Mouse (Mus musculus) kidney, adult 2 months (tissue): ENCODE results near the gene Etl4. TPM values are rescaled to one million over a fixed set of nuclear protein-coding genes. Genes with fewer than 3 reads are reported as not detected.

ENCODE experiments used
- DNase-seq: peaks from one replicate; pipeline ENCODE4 v3.0.0; 2021
- H3K27ac ChIP-seq: fragments of 200-500 bp; 2 replicates; pipeline ENCODE4 v1.5.1; 2012; ENCODE audit warnings: low read depth, low read length, control low read depth, inconsistent platforms; ENCODE audit not compliant: insufficient read depth
- H3K27me3 ChIP-seq: fragments of 200-500 bp; replicated peaks from 2 replicates; pipeline ENCODE4 v1.6.1; 2012; ENCODE audit warnings: mild to moderate bottlenecking, moderate library complexity, low read length, inconsistent platforms; ENCODE audit not compliant: control insufficient read depth, insufficient read depth
- H3K36me3 ChIP-seq: fragments of 200-500 bp; 2 replicates; pipeline ENCODE4 v1.6.1; 2012; ENCODE audit warnings: mild to moderate bottlenecking, moderate library complexity, low read length, inconsistent platforms; ENCODE audit not compliant: control insufficient read depth, insufficient read depth
- H3K4me1 ChIP-seq: fragments of 200-500 bp; 2 replicates; pipeline ENCODE4 v1.6.1; 2011; ENCODE audit warnings: low read length; ENCODE audit not compliant: control insufficient read depth, insufficient read depth
- H3K4me3 ChIP-seq: fragments of 200-500 bp; 2 replicates; pipeline ENCODE4 v1.5.1; 2011; ENCODE audit warnings: mild to moderate bottlenecking, low read depth, low read length, control low read depth; ENCODE audit not compliant: insufficient read depth
- CTCF ChIP-seq: fragments of 200-500 bp; conservative IDR thresholded peaks from 2 replicates; pipeline ENCODE4 v1.5.1; 2011; ENCODE audit warnings: low read depth, mild to moderate bottlenecking, control low read depth, low read length, moderate library complexity, mixed read lengths; ENCODE audit not compliant: insufficient read depth, insufficient read length
- POLR2A ChIP-seq: fragments of 200-500 bp; IDR thresholded peaks from one replicate; pipeline ENCODE4 v1.6.1; 2011; ENCODE audit warnings: low read depth, low read length, control low read depth
- WGBS: fragments of 180-500 bp; shearing (Covaris S2); methylation state at CpG from one replicate; pipeline ENCODE4 v1.1.7; 2018; 5-methylcytosine and 5-hydroxymethylcytosine counted together
- polyA plus RNA-seq: library from polyadenylated mRNA; depleted of rRNA; stranded (reverse); fragments of >200 nt; gene quantifications from 2 replicates; pipeline ENCODE4 v1.2.3, GENCODE M21; 2012

The Etl4 gene
- polyA plus RNA-seq, 1 experiment: 21.4 TPM

DNA sequence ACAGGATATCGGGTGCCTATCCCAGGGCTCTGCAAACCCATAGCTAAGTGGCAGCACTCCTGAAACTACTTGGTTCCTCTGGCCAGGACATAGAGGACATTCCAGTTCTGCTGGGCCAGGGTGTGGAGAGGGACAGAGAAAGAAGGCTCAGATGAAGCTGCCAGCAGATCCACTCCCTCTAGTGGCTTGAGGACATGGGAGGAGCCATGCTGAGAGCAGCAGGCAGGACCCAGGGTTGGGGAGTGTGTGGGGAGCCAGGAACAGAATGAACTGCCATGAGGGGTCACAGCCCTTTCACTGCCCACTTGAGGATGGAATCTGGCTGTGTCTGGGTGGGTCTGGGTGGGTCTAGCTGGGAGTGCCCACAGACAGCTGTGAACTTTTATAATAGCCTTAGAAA is 784.2 kb downstream of the Etl4 start:
- DNase-seq: no peak
- Histone ChIP-seq H3K27me3 (no peaks in the 10 kb centered on the region), H3K4me3 (no peak overlapping the region), H3K36me3 (no peaks in the 10 kb centered on the region), H3K27ac (no peak overlapping the region), H3K4me1 (no peaks in the 10 kb centered on the region)
- no peak for TF ChIP-seq POLR2A
- no peak for TF ChIP-seq CTCF
- 94% methylated on average over 1 of the region's 1 CpGs for WGBS

DNA sequence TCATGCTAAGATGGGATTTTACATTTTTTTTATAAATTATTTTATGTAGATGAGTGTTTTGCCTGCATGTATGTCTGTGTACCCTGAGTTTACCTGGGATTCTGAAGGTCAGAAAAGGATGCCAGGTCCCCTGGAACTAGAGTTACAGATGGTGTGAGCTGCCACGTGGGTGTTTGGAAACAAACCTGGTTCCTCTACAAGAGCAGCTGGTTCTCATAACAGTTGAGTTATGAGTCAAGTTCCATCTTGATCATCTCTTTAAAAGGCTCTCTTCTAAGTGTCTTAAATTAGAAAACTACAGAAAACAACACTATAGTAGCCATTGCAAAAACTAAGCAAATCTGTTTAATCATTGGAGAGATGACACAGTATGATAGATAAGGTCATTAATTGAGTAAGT is 788.1 kb downstream of the Etl4 start:
- DNase-seq: no peak
- Histone ChIP-seq H3K27me3 (no peaks in the 10 kb centered on the region), H3K27ac (no peak overlapping the region), H3K4me3 (no peak overlapping the region), H3K4me1 (no peaks in the 10 kb centered on the region), H3K36me3 (no peaks in the 10 kb centered on the region)
- WGBS: 59% methylated on average over 1 of the region's 1 CpGs
- no peak for TF ChIP-seq POLR2A
- no peak for TF ChIP-seq CTCF

DNA sequence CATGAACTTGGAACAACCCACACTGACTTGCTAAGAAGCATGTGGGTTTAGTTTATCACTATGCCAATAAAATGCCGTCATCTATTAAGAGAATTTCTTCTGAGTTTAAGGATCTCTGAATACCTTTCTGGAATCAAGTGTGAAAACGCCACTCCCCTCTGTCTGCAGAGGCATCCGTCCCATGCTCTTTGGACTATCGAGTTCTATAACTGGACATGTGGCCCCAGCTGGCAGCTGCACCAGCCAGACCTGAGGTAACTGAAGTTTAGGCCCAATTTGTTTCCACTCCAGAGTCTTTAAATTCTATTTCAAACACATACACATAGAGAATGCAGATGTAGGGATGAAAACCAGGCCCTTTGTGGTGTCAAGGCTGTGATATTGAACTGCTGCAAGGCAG is 795.5 kb downstream of the Etl4 start:
- H3K27me3 ChIP-seq: no peaks in the 10 kb centered on the region
- no peak overlapping the region for H3K4me3 ChIP-seq
- DNase-seq: peak; percentile 7
- WGBS: 53% methylated on average over 4 of the region's 4 CpGs
- H3K4me1 ChIP-seq: no peaks in the 10 kb centered on the region
- no peak overlapping the region for H3K27ac ChIP-seq
- TF ChIP-seq POLR2A (no peak), CTCF (no peak)
- no peaks in the 10 kb centered on the region; the same call in 1 of the 2 replicates for H3K36me3 ChIP-seq

DNA sequence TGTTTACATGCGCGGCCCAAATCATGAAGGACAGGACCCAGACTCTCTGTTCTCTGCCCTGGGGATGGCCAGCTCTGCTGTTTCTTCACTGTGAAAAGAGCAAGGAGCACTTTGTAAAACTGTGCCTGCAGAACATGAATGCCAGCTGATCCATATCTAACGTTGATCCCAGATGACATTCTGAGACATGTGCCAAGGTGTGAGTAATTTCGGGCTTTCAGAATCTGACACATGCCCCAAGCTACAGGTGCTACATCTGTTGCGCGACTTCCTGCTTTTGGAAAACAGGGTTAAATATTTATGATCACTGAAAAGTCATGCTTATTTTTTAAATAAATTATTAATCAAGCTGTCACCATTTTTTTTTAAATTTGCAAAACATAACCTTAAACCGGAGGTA is 801.0 kb downstream of the Etl4 start:
- H3K4me1 ChIP-seq: no peaks in the 10 kb centered on the region
- WGBS: 83% methylated on average over 7 of the region's 7 CpGs
- H3K27ac ChIP-seq: no peak overlapping the region
- no peak overlapping the region for H3K4me3 ChIP-seq
- H3K27me3 ChIP-seq: no peaks in the 10 kb centered on the region
- no peaks in the 10 kb centered on the region; the same call in 1 of the 2 replicates for H3K36me3 ChIP-seq
- no peak for TF ChIP-seq CTCF
- no peak for TF ChIP-seq POLR2A
- DNase-seq: no peak

DNA sequence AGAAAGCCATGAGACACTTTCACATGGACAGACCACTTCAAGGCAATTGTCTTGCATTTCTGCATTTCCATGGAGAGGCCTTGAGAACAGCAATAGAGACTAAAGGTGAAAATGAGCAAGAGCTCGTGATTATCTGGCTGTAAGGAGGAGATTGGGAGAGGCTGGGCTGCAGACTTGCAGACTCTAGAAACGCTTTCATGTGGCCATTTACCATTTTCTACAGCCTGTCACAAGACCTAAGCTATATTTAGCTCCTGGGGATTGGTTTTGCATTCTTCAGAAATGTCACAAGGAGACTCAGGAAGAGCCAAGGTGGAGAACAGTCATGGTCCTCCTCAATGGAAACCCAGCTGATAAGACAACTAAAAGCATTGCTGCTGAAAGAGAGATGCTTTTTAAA is 801.4 kb downstream of the Etl4 start:
- 62% methylated on average over 2 of the region's 2 CpGs for WGBS

DNA sequence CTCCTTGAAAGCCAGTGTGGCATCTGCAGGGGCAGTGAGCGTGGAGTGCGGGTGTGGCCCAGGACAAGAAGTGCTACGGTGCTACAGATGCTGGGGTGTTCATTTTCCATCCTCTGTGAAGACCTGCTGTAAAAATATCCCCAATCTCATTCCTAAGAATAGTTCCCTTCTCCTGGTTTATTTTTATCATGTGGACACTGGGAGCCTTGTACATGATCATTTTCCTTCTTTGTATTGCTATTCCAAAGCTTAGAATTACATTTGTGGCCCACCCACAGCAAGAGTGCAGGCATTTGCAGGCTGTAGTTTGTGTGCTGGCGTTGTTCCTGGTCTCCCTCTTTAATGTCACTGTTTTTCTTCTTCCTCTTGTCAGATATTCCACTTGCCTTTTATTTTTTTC is 809.5 kb downstream of the Etl4 start:
- H3K27me3 ChIP-seq: no peaks in the 10 kb centered on the region
- H3K4me3 ChIP-seq: no peak overlapping the region
- TF ChIP-seq POLR2A: no peak
- TF ChIP-seq CTCF: no peak
- no peaks in the 10 kb centered on the region for H3K36me3 ChIP-seq
- peaks cover 10% of the 10 kb centered on the region; the same call in 1 of the 2 replicates for H3K4me1 ChIP-seq
- no peak for DNase-seq
- 91% methylated on average over 4 of the region's 4 CpGs for WGBS
- no peak overlapping the region for H3K27ac ChIP-seq

More for the DNA sequence above, 801.4 kb downstream of the Etl4 start:
- Histone ChIP-seq H3K27ac (no peak overlapping the region), H3K4me1 (no peaks in the 10 kb centered on the region), H3K27me3 (no peaks in the 10 kb centered on the region), H3K4me3 (no peak overlapping the region), H3K36me3 (no peaks in the 10 kb centered on the region; the same call in 1 of the 2 replicates)
- TF ChIP-seq CTCF: no peak
- TF ChIP-seq POLR2A: no peak
- DNase-seq: no peak

DNA sequence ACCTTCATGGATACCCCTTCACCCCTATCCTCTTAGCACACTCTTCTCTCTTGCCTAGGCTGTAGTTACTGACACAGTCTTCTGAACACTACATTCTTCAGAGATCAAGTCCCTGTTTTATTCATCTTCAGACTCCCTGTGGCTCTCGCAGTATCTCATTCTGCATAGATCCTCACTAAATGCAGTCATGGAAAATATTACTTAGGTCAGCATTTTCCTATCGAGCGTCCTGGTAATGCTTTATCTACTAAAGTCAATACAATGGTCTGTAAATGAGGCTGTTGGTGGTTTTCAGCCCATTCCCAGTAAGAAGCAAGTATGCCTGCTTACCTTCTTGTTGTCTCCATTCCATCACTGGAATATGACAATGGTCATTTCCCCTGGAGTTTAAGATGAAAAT is 811.5 kb downstream of the Etl4 start:
- WGBS: 92% methylated on average over 3 of the region's 3 CpGs
- TF ChIP-seq CTCF (no peak), POLR2A (no peak)
- no peaks in the 10 kb centered on the region for H3K36me3 ChIP-seq
- DNase-seq: no peak
- peaks cover 16% of the 10 kb centered on the region; the same call in 1 of the 2 replicates for H3K4me1 ChIP-seq
- H3K27me3 ChIP-seq: no peaks in the 10 kb centered on the region
- H3K27ac ChIP-seq: no peak overlapping the region
- no peak overlapping the region for H3K4me3 ChIP-seq
